Mouse (Mus musculus) kidney, adult 9 months (tissue): ENCODE results near the gene Eaf2.
"Not testable (repeated sequence)": the region's sequence is repeated elsewhere in the genome, so short reads cannot be mapped to it uniquely, and the experiment has no call there.

Experiments
- DNase-seq: peaks from one replicate; pipeline ENCODE4 v3.0.0; 2022

Eaf2 gene

DNA sequence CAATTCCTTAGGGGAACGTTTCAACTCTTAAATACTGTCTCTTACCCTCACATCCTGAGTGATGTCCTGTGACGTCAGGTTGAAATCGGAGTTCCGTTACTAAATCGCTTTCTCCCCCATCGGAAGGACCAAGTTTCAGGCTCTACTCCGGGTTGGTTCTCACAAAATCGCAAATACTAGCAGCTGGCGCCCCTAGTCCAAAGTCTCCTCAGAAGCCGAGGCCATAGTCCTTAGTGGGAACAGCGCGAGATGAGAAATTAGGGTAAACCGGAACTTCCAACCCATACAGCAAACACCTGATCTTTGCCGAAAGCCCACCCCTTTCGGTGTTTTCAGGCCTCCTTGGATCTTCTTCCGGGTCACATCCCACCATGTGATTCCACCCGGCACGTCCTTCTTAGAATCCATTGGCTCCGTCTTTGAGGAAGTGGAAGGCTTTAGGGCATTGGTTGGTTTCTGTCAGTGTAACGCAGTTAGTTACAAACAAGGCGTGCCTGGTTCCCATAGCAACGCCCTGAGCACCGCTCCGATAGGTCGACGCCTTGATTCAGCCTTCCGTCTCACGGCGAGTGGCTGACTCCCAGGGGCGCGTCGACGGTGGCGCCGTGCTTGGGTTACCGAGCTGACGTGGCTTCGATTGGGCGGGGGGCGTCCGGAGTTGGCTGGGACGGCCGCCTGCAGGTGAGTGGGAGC is at the start of gene Eaf2, which contains the start of gene Golgb1:
Gene Eaf2 (minus strand): TSS at position 421 of the 693 bp plus-strand sequence.
Gene Golgb1 (plus strand): TSS at position 558 of the 693 bp plus-strand sequence.
- peak; percentile 100 for DNase-seq

- no peak for DNase-seq
Observed at GRCm38 (mm10) chr16:36924312-36924711, 49.5 kb upstream of the Eaf2 start.

GRCm38 (mm10) chr16:36921980-36922379 is 47.2 kb upstream of the Eaf2 start:
- no peak for DNase-seq

GRCm38 (mm10) chr16:36921067-36921613 is 46.3 kb upstream of the Eaf2 start:
- no peak for DNase-seq

GRCm38 (mm10) chr16:36920410-36920809 is 45.6 kb upstream of the Eaf2 start:
- no peak for DNase-seq

DNA sequence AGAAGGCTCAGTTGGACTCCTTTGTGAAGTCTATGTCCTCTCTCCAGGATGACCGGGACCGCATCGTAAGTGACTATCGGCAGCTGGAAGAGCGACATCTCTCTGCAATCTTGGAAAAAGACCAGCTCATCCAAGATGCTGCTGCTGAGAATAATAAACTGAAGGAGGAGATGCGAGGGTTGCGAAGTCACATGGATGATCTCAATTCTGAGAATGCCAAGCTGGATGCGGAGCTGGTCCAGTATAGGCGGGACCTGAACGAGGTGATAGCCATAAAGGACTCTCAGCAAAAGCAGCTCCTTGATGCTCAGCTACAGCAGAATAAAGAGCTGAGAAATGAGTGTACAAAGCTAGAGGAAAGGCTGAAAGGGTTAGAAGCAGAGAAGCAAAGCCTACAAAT is 43.7 kb upstream of the Eaf2 start:
- DNase-seq: no peak

GRCm38 (mm10) chr16:36914195-36914594 is 39.4 kb upstream of the Eaf2 start:
- peak; percentile 83 for DNase-seq

DNA sequence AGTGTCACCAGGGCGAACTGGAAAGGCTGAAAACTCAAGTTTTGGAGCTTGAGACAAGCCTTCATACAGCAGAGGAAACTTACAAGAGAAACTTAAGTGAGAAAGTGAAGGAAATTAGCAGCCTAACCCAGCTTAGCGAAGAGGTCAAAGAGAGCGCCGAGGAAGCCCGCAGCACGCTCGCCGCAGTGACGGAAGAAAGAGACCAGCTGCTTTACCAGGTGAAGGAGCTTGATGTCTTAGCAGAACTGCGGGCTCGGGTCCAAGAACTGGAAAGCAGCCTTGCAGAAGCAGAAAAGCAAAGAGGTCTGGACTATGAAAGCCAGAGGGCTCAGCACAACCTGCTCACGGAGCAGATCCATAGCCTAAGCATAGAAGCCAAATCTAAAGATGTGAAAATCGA is 37.5 kb upstream of the Eaf2 start:
- DNase-seq: no peak

- DNase-seq: no peak
Observed at GRCm38 (mm10) chr16:36911909-36912308, 37.1 kb upstream of the Eaf2 start.

DNA sequence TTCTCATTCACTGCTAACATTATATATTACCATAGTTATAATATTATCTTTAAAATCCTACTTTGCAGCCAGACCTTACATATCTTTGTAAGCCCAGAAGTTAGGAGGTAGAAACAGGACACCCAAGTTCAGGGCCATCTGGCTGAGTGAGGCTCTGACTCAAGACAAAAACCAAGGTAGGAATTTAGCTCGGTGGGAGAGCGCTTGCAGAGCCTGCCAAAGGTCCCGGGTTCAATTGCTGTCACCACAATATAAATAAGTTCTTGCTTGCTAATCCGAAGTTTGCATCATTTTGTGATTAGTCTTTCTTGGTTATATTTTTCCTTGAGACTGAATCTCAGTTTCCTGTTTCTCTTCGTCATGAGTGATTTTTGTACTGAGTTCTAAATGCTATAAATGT is 28.4 kb upstream of the Eaf2 start:
- DNase-seq: no peak

- DNase-seq: no peak
Observed at GRCm38 (mm10) chr16:36896712-36897111, 21.9 kb upstream of the Eaf2 start.

DNA sequence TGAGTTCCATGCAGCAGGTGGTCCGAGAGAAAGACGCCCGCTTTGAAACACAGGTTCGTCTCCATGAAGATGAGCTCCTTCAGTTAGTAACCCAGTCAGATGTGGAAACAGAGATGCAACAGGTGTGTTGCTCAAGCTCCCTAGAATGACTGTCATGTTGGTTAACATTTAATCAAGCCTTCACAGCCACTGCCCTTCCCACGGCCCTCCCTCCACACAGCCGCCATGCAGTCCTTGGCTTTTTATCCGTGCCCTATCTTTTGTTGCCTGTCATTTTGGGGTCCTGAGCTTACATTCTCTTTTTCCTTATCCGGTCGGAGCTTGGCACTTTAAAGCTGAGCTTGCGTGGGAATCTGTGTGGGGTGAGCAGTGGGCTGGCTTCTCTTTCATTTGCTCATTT is 18.5 kb upstream of the Eaf2 start:
- DNase-seq: no peak

- no peak for DNase-seq
Observed at GRCm38 (mm10) chr16:36891415-36891814, 16.6 kb upstream of the Eaf2 start.

- DNase-seq: no peak
Observed at GRCm38 (mm10) chr16:36890559-36890958, 15.8 kb upstream of the Eaf2 start.

DNA sequence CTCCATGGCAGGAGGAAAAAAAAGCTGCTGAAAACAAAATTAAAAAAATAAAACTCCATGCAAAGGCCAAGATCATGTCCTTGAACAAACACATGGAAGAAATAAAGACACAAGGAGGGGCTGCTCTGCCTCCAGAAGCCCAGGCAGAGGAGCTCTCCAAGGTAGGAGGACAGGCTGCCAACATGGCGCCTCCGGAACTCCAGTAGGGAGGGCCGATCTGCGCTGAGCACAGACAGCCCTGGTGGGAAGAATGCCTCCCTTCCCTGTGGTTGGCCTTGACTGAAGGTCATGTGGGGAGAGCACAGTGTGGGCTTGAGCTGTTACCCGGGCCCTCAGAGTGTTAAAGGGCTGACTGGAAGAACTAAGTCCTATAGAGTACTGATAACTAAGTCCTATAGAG is 12.7 kb upstream of the Eaf2 start:
- DNase-seq: no peak

DNA sequence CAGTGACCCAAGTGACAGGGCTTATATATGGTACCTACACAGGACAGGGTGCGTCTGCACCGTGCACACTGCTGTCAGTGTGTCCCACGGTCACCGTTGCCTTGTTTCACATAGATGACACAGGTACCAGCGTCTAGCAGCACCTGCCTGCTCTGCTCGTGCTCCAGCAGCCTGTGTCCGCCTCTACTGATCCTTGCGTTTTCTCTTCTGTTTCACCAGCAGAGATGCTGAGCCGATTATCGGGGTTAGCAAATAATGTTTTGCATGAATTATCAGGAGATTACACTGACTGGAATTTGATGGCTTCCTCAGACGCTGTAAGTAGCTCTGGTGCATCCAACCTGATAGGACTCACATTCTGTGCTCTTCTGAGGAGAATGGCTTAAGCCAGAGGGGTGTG is 11.1 kb upstream of the Eaf2 start:
- no peak for DNase-seq

GRCm38 (mm10) chr16:36884881-36885280 is 10.1 kb upstream of the Eaf2 start:
- DNase-seq: peak; percentile 31

GRCm38 (mm10) chr16:36882737-36883343 is 8.0 kb upstream of the Eaf2 start:
- DNase-seq: no peak

- peak; percentile 24 for DNase-seq
Observed at GRCm38 (mm10) chr16:36877316-36877715, 2.5 kb upstream of the Eaf2 start.

DNA sequence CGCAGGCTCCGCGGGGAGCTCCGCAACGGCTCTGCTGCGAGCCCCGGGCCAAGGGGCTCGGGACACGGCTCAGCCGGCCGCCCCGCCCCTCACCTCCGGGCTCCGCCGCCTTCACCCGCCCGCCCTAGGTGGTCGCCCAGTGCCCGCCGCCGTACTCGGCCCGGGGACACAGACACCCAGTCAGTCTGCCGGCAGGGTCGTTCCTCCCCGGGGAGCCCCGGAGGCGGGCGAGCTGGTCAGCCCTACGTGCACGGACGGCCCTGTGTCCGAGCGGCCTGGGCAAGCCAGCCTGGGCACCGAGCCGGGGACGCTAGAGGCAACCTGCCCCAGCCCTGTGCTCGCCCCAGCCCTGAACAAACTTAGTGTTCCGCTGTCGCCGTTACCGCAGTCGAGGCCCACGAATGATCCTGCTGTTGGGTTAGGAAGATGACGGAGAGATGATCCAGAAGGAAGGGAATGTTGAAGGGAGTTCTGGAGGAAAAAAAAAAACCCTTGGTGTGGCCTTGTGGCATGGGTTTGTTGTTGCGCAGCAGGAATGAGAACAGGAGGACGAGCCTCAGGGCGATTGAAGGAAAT is 561 bp upstream of the Eaf2 start:
- DNase-seq: peak; percentile 62

- no peak for DNase-seq
Observed at GRCm38 (mm10) chr16:36869442-36869841, 5.4 kb downstream of the Eaf2 start.

- DNase-seq: no peak
Observed at GRCm38 (mm10) chr16:36863585-36863984, 11.2 kb downstream of the Eaf2 start.

- DNase-seq: no peak
Observed at GRCm38 (mm10) chr16:36851202-36851601, 23.6 kb downstream of the Eaf2 start.

- DNase-seq: not testable (repeated sequence)
Observed at GRCm38 (mm10) chr16:36846894-36847293, 27.9 kb downstream of the Eaf2 start.
